Mouse (Mus musculus) embryo, embryonic 9.5 days (tissue): ENCODE measurements around the gene Msmp.

Experiments
- DNase-seq: peaks from one replicate; pipeline ENCODE4 v3.0.0-alpha.2; 2017; ENCODE audit errors: extremely low spot score

Msmp gene

DNA sequence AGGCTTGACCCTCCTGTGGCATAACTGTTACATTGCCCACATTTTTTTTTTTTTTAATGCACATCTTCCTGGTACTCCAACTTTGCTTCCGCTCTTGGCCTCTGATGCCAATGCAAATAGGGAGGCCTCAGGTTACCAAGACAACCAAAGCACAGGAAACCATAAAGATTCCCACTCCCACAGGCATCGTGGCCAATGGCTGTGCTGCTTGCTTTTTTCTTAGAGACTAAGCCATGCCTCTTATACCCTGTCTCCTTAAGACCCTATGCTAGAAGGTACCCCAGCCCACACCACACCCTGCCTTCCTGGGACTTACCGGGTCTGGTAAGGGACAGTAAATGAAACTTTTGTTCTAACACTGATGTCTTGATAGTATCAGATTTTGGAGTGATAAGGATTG is 9.2 kb upstream of the Msmp start:
- no peak for DNase-seq

DNA sequence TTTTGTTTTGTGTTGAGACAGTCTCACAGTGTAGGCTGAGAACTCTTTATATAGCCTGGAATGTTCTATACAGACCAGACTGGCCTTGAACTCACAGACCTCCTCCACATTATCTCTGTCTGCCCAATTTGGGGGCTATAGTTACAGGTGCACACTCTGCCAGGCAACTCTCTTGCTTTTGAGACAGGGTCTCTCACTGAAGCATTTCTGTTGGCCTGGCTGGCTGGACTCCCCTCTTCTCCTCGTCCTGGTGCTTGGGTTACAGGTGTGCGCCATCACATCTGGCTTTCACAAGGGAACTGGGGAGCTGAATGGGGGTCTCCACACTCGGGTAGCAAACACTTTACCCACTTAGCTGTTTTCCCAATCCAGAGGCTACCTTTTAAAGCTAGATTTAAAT is 7.7 kb upstream of the Msmp start:
- DNase-seq: no peak

DNA sequence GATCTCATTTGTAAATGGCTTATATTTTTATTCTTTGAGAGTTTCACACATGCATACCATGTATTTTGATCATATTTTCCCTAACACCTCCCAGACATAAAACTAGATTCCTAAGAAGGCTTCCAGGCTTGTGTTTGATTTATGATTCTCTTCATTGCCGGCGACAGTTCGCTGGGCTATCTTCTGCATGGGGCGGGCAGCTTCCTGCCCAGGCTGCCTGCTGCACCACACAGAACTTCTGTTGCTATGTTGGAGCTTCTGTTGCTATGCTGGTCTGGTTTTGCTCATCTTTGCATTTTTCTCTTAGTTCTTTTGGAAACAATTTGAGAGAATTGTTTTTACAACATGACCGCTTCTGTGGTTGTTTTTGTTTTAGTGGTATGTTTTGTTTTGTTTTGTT is 7.2 kb upstream of the Msmp start:
- no peak for DNase-seq

DNA sequence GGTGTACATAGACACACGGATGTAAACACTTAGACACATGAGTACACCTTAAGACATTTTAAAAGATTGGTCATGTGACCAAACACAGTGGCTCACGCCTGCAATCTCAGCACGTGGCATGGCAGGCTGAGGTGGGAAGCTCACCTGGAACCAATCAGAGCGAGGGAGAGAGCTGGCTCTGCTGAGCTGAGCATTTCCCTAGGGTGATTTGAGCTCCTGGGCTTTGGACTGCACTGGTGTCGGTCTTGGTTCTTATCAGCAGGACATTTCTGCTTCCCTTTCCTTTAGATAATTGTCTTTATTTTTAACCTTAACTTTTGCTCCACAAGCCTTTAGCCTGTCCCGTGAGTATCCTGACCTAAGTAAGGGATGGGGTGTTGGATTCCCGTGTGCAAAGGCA is 3.4 kb upstream of the Msmp start:
- no peak for DNase-seq

DNA sequence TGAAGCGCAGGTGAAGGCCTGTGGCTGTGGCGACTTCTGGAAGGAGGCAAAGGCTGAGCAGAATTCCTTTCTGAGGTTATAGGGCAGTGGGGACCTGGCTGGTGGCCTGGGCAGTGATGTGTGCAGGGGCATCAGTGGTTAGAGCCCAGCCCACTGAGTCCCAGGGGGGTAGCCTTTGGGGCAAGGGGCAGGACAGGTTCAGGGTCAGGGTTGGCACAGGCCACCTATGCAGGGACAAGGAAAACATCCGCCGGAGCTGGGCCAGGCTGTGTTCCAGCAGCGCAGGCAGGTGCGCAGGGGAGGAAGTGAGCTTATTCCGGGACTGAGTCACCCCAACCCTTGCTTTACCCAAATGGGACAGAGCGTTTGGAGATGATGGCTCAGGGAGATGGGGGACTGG is 2.1 kb upstream of the Msmp start:
- DNase-seq: no peak

DNA sequence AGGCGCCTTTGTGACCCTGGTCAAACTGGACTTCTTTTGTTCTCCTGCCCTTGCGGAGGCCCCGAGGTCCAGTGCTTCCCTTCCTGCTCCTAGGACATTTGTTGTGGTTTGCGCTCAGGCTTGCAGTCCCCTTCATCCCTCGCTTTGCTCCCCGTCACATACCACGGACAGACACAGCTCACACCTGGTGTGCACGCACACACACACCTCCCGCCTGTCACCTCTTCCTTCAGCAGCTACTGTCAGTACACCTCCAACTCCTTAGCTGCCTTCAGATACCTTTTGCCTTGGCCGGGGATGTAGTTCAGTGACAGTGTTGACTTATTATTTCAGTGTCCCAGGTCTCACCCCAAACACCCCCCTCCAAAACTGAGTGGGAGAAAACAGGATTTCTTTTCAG is 1.4 kb upstream of the Msmp start:
- no peak for DNase-seq

DNA sequence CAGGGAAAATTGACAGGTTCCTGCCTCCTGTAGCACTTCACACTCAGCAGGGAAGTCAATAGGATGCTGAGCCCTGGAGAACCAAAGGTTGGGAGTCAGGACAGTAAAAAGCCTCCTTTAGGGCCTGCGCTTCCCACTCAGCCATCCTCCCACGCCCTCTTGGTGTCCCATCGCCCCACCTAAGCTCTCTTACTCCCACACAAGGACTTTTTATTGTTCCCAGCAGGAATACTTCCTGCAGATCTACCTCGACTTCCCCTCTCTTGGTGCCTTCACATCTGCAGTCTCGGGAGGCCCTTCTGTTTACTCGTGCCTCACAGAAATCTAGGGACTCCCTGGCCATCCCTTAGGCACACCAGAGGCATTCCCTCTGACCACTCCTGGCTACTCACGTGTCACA is 873 bp downstream of the Msmp start:
- DNase-seq: no peak

DNA sequence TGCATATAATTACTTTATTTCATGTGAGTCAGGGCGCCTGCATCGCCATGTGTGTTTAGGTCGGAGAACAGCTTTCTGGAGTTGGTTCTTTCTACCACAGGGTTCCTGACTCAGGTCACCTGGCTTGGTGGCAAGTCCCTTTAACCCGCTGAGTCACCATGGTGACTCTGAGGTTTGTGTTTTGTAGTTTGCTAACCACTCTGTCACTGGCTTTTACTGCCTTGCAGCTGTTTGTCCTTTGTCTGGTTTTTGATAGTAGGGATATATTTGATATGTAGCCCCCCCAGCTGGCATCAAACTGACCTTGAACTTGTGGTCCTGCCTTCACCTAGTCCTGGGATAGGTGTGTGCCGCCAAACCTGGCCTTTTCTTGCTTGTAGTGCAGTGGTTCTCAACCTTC is 2.1 kb downstream of the Msmp start:
- DNase-seq: no peak

DNA sequence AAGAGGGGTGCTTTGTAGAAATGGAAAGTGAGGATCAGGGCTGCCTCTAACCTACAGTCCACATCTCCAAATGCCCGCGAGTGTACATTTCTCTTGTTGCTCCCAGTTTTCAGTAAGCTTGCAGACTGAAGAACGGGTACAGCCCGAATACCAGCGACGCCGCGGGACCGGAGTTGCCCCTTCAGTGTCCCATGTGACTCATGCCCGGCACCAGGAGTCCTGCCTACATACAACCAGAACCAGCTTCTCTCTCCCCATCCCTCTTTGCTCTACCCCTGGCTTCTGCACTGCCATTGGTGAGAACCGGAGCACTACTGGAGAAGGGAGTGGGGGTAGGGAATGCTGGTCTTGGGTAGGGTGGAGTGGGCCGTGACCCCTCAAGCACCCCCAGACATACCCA is 2.9 kb downstream of the Msmp start:
- no peak for DNase-seq

DNA sequence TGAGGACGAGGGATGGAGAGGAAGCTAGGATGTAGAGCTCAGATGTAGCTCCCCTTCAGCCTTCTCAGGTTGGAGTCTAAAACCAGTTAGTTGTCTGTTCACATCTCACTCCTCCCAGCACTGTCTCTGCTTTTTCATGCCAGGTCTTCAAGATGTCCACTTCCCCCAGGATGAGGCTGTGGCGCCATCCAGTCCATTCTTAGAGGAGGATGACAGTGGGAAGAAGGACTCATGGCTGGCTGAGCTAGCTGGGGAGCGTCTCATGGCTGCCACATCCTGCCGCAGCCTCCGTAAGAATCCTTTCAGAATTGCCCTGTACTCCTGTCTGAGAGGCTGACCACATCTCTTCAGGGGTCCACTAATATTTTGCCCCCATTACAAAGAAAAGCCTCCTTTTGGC is 3.6 kb downstream of the Msmp start:
- DNase-seq: no peak

DNA sequence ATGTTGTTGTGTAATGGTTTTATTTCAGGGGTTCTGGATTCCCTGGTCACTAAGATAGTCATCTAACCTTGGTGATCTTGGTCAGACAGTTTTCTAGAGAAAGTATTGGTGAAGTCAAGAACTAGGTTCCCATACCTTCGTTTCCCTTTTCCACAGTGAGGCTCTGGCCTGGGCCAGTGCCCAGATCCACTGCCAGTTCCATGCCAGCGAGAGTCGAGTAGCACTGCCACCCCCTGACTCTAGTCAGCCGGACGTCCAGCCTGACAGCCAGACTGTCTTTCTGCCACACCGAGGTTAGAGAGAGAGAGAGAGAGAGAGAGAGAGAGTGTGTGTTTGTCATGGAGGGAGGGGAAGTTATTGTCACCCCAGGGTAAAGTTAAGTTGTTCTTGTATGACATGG is 4.6 kb downstream of the Msmp start:
- DNase-seq: no peak

DNA sequence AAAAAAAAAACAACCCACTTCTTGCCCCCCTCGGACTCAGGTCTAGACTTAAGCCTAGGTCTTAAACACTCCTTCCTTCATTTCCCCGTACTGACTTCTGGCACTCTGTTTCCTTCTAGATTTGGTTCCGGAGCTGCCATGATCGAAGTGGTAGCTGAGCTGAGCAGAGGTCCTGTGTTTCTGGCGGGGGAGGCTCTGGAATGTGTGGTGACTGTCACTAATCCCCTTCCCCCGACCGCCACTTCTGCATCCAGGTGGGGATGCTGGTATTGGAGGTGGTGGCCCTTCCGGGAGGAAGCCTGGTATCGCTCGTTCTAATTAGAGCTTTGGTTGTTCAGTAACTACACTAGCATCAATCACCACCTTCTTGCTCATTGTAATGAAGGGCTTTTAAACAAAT is 5.0 kb downstream of the Msmp start:
- DNase-seq: no peak

DNA sequence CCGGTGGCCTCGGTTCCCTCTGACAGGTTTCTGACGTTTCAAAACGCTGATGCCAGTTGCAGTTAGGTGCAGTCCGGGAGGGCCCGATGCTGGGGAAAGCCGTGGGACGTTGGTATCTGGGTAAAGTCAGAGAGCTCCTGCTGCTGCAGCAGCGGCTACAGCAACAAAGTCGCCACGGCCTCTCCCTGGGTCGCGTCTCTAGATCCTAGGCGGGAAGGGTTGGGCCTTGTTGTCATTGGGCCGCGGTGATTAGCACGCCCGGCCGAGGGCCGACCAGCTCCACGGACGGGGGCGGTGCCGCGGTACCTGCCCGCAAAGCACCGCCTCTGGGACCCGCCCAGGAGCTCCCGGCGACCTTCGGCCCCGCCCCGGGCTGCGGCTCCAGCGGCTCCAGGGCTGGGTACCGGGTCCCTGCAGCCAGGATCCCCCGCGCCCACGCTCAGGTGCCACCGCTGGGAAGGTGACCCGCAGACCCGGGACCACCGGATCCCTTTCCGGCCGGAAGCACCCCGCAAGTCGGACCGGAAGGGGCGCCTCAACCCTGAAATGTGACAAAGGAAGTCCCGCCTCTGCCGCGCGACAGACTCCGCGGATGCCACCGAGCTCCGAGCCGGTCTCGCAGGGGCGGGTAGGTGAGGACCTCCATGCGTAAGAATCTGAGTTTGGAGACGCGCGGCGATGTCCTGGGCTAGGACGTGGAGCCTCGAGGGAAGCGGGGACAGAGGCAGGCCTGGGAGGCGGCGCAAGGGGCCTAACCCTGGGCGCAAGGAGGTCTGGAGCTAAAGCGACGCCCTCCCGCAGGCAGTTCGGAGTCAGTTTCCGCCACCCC is 5.7 kb downstream of the Msmp start, which contains the start of the genes Rgp1 and Gba2:
Rgp1 (plus strand) TSS at position 340 of the 829 bp plus-strand sequence.
Gba2 (minus strand) TSS at position 498 of the 829 bp plus-strand sequence.
- DNase-seq: peak; percentile 88

DNA sequence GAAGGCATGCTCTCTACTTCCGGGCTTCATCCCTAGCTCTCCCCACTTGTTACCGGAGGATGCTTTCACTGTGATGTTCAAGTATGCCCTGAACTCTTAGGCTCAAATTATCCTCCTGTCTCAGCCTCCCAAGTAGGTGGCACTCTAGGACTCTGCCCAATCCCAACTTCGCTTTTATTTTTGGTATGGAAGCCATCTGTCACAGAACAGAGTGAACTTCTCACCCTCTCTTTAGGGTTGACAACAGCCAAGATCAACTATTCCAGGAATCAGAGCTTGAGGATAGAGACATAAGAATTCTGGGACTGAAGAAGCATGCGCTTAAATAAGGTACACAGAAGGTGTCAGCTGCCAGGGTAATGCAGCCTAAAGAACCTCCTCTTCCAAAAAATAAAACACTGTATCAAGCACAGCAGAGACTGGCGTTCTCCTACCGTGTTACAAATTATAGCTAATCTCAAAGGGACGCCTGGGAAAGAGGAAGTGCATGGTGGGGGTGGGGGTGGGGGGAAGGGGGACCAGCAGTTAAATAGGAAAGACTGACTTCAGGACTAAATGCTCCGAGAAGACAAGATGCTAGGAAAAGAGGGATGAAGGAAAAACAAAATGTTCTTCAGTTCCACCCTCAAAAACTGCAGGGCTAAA is 6.9 kb downstream of the Msmp start:
- no peak for DNase-seq

DNA sequence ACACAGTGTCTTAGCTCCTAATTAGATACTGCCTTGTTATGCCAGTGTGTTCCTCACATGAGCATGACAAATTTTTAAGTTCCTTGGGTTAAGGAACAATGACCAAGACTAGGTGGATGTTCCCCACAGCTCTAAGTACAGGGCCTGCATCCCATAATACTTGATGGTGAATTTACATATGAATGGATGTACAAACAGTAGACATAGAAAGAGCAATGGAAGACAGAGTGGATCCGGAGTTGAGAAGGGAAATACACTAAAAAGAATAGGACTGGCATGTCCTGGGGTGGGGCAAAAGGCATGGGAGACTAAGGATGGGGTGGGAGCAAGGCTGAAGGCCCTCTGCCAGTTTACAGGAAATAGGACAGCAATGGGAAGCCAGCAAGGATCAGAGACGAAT is 8.9 kb downstream of the Msmp start:
- DNase-seq: no peak

DNA sequence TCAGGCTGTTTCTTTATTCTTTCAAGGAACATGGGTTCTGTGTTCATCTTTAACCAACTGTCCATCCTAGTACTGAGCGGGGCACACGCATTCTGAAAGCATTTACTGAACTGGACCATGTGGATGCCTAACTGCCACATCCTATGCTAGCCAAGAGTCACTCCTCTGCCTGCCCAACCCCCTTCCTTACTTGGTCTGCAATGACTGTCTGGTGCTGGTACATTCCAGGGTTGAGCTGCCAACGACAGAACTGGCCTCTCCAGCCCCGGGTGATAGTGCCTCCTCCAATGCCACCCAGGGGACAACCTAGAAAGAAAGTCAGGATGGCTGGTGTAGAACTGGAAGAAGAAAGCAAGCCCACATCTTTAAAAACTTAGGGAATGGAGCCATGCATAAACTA is 10.7 kb downstream of the Msmp start:
- DNase-seq: no peak

DNA sequence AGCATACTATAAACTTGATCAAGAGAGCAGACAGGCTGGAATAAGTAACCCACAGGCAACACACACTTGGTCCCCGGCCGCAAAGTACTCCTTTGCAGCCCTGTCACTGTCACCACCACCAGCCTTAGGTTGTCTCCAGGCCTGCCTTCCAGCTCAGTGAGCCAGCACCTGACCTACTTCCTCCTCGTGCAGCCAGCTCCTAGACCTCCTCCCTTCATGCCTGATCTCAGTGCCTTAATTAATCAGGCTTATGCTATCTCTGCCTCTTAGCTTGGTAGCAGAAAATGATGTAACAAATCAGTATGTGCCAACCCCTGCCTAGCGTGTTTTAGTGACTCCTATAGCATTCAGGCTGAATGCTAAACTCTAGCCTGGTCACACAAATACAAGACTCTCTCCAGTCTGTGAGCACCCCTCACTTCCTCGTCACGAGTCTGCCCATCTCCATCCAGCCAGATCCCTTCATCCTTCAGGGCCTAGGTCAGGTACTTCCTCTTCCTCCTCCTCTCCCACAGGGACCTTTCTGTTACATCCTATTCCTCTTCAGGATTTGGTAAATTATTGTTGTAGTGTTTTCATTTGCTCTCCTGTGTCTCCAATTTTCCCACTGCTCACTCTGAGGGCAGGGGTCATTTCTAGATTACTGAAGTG is 12.8 kb downstream of the Msmp start:
- DNase-seq: no peak

DNA sequence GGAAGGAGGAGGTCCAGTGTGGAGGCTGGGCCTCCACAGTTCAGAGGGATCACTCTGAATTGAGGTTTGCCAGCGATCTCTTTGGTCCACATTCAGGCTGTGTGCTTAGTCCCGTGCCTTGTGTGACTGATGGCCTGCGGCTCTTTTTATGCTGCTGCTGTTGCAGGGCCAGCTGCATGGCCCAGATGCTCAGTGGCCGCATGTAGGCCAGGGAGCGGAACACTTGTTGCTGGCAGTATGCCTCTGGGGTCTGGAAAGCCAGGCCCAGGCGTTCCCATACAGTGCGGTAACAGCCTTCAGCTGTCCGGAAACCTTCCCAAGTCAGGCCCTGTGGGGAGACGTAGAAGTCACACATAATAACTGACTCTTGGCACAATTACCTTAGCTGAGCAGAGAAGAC is 17.2 kb downstream of the Msmp start:
- no peak for DNase-seq

DNA sequence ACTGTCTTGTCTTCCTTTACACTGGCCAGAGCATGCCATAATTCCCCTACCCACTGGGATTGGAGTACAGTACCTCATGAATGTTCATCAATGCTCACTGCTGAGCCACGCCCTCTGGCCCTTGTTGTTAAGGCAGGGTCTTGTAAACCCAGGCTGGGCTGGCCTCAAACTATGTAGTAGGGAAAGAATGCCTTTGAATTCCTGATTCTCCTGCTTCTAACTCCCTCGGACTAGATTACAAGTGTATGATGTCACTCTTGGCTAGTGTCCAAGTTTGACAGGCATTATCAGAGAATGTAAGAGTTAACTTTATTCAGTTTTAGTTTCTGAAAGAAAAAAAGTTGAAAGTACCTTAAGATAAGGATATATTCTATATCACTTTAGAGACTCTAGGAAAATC is 20.1 kb downstream of the Msmp start:
- no peak for DNase-seq

DNA sequence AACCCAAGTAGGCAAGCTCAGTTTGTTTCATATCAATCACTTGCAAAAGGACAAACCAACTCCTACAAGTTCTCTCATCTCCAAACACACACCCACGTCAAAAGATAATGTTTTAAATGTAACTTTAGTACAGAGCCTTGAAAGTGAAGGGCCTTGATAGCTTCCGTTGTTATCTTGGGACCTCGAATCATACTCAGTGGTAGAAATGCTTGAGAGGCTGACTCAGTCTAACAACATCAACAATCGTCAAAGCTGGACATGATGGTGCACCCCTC is 20.8 kb downstream of the Msmp start:
- DNase-seq: no peak

DNA sequence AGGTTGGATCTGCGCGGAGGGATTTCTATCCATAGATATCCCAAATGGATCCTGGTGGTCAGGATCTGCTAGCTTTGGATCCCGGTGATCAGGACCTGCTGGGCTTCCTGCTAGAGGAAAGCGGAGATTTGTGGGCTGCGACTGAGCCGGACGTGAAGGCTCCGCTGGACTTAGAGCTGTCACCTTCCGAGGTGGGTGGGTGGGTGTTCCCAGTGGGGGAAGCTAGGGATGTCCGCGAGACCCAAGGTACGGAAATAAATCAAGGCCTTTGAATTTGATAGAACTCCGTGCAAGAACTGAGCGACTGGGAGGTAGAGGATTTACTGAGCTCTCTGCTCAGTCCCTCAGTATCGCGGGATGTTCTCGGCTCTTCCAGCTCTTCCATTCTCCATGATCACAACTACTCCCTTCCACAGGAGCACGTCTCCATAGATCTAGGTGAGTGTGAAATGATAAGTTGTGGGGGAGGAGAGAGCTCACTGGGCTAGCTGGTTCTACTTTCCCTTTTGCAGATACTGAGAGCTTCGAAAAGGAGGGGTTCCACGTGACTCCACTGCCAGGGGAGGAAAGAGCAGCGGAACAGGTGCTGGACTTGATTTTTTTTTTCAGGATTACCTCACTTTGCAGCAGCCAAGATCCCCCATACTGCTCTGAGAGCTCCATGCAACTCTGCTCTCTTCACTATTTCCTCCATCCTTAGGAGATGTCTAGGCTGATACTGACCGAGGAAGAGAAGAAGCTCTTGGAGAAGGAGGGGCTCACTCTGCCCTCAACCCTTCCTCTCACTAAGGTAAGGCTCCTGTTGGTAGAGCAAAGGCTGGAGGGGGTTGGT is 21.3 kb downstream of the Msmp start:
- no peak for DNase-seq

DNA sequence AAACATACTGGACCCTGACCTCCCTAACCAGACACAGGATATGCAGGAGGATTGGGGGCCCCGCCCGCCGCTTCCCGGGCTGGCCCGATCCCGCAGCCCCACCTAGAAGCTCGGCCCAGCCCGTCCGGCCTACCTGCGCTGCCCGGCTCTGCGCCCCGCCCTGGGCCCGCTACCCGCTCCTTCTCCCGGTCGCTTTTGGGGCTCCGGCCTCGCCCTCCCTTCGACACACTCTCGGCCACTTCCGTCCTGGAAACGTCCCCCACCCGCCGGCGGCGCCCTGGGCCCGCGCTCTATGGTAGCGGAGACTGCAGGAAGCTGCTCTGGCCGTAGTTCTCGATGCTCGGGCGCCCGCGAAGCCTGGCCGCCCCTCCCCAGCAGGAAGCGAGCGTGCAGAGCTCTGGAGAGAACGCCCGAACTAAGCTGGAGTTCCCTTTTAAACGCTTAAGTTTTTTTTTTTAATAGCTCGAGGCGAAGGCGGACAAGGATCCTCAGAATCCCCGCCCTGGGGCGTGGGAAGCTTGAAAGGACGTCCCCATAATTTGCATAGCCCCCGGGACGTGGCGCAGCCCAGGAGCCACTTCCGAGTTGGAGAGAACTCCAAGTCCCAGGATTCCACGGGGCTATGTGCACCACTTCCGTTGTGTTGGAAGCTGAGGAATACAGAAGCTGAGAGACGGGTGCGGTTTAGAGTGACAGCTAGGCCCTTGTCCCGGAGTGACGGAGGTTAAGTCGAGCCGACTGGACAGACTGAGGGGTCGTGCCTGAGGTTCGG is 22.1 kb downstream of the Msmp start, which contains the start of the genes Creb3 and Tln1:
Creb3 (plus strand) TSS at position 336 of the 772 bp plus-strand sequence.
Tln1 (minus strand) TSS at position 695 of the 772 bp plus-strand sequence.
- peak; percentile 94 for DNase-seq
